Mouse (Mus musculus): Measurements from ENCODE around the gene Vmn1r222.
"Not testable (repeated sequence)": the region's sequence is repeated elsewhere in the genome, so short reads cannot be mapped to it uniquely, and the experiment has no call there.

DNA sequence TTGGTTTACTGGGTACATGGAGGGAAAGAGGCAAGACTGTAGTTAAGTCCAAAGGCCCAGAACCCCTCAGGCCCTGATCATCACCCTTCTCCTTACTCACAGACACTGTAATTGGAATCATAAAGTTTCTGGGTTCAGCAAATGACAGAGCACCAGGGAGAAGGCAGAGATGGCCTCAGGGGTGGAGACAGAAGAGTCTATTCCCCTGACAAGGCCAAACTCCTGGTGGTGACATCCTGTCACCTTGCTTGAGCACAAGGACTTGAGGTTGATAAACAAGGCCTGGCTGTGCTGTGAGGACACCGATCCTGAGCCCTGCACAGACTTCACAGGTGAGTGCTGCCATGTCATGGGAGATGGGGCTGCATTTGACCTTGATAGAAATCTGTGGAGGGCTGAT is 11.1 kb upstream of the Vmn1r222 start, which contains the start of gene Vmn1r223:
- not testable (repeated sequence) for TF ChIP-seq CTCF (IDR thresholded peaks at IDR 0.05); EP300 (IDR thresholded peaks at IDR 0.05; ENCODE audit: insufficient read depth, low read depth, low read length); POLR2A (IDR thresholded peaks at IDR 0.05; ENCODE audit: insufficient read depth, low read depth, low read length)

Data from heart, adult 2 months (tissue).